Mouse (Mus musculus) kidney, adult 2 months (tissue): ENCODE measurements around the gene Mat1a. TPM values are rescaled to one million over a fixed set of nuclear protein-coding genes. Genes with fewer than 3 reads are reported as not detected.

Source experiments
- DNase-seq: peaks from one replicate; pipeline ENCODE4 v3.0.0; 2021
- H3K27ac ChIP-seq: fragments of 200-500 bp; 2 replicates; pipeline ENCODE4 v1.5.1; 2012; ENCODE audit warnings: low read depth, low read length, control low read depth, inconsistent platforms; ENCODE audit not compliant: insufficient read depth
- H3K27me3 ChIP-seq: fragments of 200-500 bp; replicated peaks from 2 replicates; pipeline ENCODE4 v1.6.1; 2012; ENCODE audit warnings: mild to moderate bottlenecking, moderate library complexity, low read length, inconsistent platforms; ENCODE audit not compliant: control insufficient read depth, insufficient read depth
- H3K36me3 ChIP-seq: fragments of 200-500 bp; 2 replicates; pipeline ENCODE4 v1.6.1; 2012; ENCODE audit warnings: mild to moderate bottlenecking, moderate library complexity, low read length, inconsistent platforms; ENCODE audit not compliant: control insufficient read depth, insufficient read depth
- H3K4me1 ChIP-seq: fragments of 200-500 bp; 2 replicates; pipeline ENCODE4 v1.6.1; 2011; ENCODE audit warnings: low read length; ENCODE audit not compliant: control insufficient read depth, insufficient read depth
- H3K4me3 ChIP-seq: fragments of 200-500 bp; 2 replicates; pipeline ENCODE4 v1.5.1; 2011; ENCODE audit warnings: mild to moderate bottlenecking, low read depth, low read length, control low read depth; ENCODE audit not compliant: insufficient read depth
- CTCF ChIP-seq: fragments of 200-500 bp; conservative IDR thresholded peaks from 2 replicates; pipeline ENCODE4 v1.5.1; 2011; ENCODE audit warnings: low read depth, mild to moderate bottlenecking, control low read depth, low read length, moderate library complexity, mixed read lengths; ENCODE audit not compliant: insufficient read depth, insufficient read length
- POLR2A ChIP-seq: fragments of 200-500 bp; IDR thresholded peaks from one replicate; pipeline ENCODE4 v1.6.1; 2011; ENCODE audit warnings: low read depth, low read length, control low read depth
- WGBS: fragments of 180-500 bp; shearing (Covaris S2); methylation state at CpG from one replicate; pipeline ENCODE4 v1.1.7; 2018; 5-methylcytosine and 5-hydroxymethylcytosine counted together
- polyA plus RNA-seq: library from polyadenylated mRNA; depleted of rRNA; stranded (reverse); fragments of >200 nt; gene quantifications from 2 replicates; pipeline ENCODE4 v1.2.3, GENCODE M21; 2012; rRNA removed

Gene Mat1a
- 0.03 and 0.05 TPM in 2 replicates for polyA plus RNA-seq

GRCm38 (mm10) chr14:41104853-41105444, at the start of gene Mat1a:
TSS of gene Mat1a (plus strand) at chr14:41105035.
- Histone ChIP-seq H3K36me3 (no peaks in the 10 kb centered on the region), H3K27ac (no peak within 1 kb of the TSS), H3K27me3 (no peaks in the 10 kb centered on the region), H3K4me3 (no peak within 1 kb of the TSS), H3K4me1 (no peaks in the 10 kb centered on the region)
- TF ChIP-seq CTCF (no peak), POLR2A (no peak)
- 65% methylated on average over 10 of the region's 10 CpGs for WGBS
- DNase-seq, result no peak

GRCm38 (mm10) chr14:41065168-41065567, 39.7 kb upstream of the Mat1a start:
- no peak for TF ChIP-seq CTCF
- no peak for TF ChIP-seq POLR2A
- 56% methylated on average over 2 of the region's 2 CpGs for WGBS

GRCm38 (mm10) chr14:41066416-41066815, 38.4 kb upstream of the Mat1a start:
- Histone ChIP-seq H3K27me3 (no peaks in the 10 kb centered on the region), H3K27ac (no peak overlapping the region), H3K4me1 (no peaks in the 10 kb centered on the region), H3K36me3 (no peaks in the 10 kb centered on the region), H3K4me3 (no peak overlapping the region)
- 42% methylated on average over 1 of the region's 1 CpGs for WGBS
- DNase-seq, result no peak
- TF ChIP-seq POLR2A (no peak), CTCF (no peak)

More at GRCm38 (mm10) chr14:41065168-41065567, 39.7 kb upstream of the Mat1a start:
- Histone ChIP-seq H3K4me1 (no peaks in the 10 kb centered on the region), H3K27me3 (no peaks in the 10 kb centered on the region), H3K27ac (no peak overlapping the region), H3K36me3 (no peaks in the 10 kb centered on the region), H3K4me3 (no peak overlapping the region)
- DNase-seq, result no peak

DNA sequence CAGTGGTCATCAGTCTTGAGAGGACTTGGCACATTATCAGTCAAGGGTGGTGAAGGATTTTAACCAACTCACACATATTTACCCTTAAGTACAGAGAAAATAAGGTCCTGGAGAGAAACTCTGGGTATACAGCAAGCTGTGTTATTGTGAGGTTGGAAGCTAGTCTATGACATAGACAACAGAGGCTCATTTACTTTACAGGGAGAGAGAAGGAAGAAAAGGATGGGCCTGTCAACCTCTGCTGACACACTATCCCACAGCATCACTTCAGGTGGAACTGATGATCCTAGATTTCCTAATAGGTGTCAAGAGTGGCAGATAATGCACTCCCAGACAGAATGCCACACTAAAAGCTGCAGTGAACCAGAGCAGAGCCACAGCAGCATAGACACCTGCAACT, 35.7 kb upstream of the Mat1a start, which contains the start of gene Dydc2:
Gene Dydc2, minus strand, starts transcription at position 101 of the 400 bp plus-strand sequence.
- Histone ChIP-seq H3K4me3 (no peak within 1 kb of the TSS), H3K4me1 (no peaks in the 10 kb centered on the region), H3K27me3 (no peaks in the 10 kb centered on the region), H3K27ac (no peak within 1 kb of the TSS), H3K36me3 (no peaks in the 10 kb centered on the region)
- TF ChIP-seq CTCF (no peak), POLR2A (no peak)
- DNase-seq, result no peak

DNA sequence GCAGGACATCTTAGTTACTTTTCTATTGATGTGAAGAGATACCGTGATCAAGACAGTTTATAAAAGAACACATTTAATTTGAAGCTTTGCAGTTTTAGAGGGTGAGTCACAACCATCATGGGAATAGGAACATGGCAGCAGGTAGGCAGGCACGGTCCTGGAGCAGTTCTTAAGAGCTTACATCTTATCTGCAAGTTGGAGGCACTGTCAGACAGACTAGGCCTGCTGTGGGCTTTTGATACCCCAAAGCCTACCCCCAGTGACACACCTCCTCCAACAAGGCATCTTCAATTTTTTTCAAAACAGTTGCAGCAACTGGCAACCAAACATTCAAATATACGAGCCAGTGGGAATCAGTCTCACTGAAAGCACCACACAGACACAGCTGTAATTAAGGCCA, 34.5 kb upstream of the Mat1a start:
- H3K4me1 ChIP-seq, result no peaks in the 10 kb centered on the region
- WGBS, result 89% methylated on average over 3 of the region's 3 CpGs
- no peak overlapping the region for H3K4me3 ChIP-seq
- no peaks in the 10 kb centered on the region for H3K27me3 ChIP-seq
- no peak for DNase-seq
- no peaks in the 10 kb centered on the region for H3K36me3 ChIP-seq
- H3K27ac ChIP-seq, result no peak overlapping the region
- no peak for TF ChIP-seq POLR2A
- no peak for TF ChIP-seq CTCF

- peak; percentile 62 for DNase-seq
- 11% methylated on average over 23 of the region's 23 CpGs for WGBS
- TF ChIP-seq CTCF, result no peak
- no peak for TF ChIP-seq POLR2A
- no peaks in the 10 kb centered on the region for H3K27me3 ChIP-seq
- no peaks in the 10 kb centered on the region for H3K36me3 ChIP-seq
- peak within 1 kb of the TSS; percentile 35; the same call in 1 of the 2 replicates for H3K4me3 ChIP-seq
- no peak within 1 kb of the TSS for H3K27ac ChIP-seq
- H3K4me1 ChIP-seq, result no peaks in the 10 kb centered on the region
Observed at GRCm38 (mm10) chr14:41072229-41072943, 32.4 kb upstream of the Mat1a start, which contains the start of gene Dydc1. TSS of gene Dydc1 (plus strand) at chr14:41072911.

DNA sequence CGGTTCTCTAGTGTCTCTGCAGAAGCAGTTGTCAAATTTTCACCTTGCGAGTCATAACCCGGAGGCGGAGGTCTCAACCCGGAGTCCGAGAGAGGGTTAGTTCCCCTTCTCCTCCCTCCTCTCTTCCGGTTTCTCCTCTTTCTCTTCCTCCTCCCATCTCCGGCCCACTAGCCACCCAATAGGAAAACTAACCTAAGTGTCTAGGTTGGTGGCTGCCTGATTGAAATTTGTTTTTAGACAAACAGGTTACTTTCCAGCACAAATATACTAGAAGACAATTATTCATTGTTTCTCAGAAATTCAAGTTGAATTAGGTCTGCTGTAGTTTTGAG, 31.9 kb upstream of the Mat1a start:
- TF ChIP-seq CTCF, result no peak
- no peak for TF ChIP-seq POLR2A
- 2% methylated on average over 8 of the region's 8 CpGs for WGBS
- no peaks in the 10 kb centered on the region for H3K4me1 ChIP-seq
- DNase-seq, result no peak
- H3K27ac ChIP-seq, result no peak overlapping the region
- no peaks in the 10 kb centered on the region for H3K36me3 ChIP-seq
- H3K4me3 ChIP-seq, result peak overlapping the region; percentile 35; the same call in 1 of the 2 replicates
- H3K27me3 ChIP-seq, result no peaks in the 10 kb centered on the region
